Mouse (Mus musculus) adrenal gland, postnatal 14 days (tissue): ENCODE measurements around the gene Man2a1. TPM values are rescaled to one million over a fixed set of nuclear protein-coding genes. Genes with fewer than 3 reads are reported as not detected.

Experiments
- DNase-seq: peaks from one replicate; pipeline ENCODE4 v3.0.0; 2021; ENCODE audit warnings: mixed read lengths
- total RNA-seq: library from RNA; stranded (reverse); gene quantifications from 2 replicates; pipeline ENCODE4 v1.2.3, GENCODE M21; 2021

Man2a1 gene
- total RNA-seq, 1 experiment from 2014 or later, result 150 TPM

GRCm38 (mm10) chr17:64703649-64704230, 103.2 kb downstream of the Man2a1 start:
- no peak for DNase-seq

GRCm38 (mm10) chr17:64707529-64707928, 107.0 kb downstream of the Man2a1 start:
- no peak for DNase-seq

GRCm38 (mm10) chr17:64716318-64716717, 115.8 kb downstream of the Man2a1 start:
- peak; percentile 45 for DNase-seq

GRCm38 (mm10) chr17:64719760-64720159, 119.2 kb downstream of the Man2a1 start:
- no peak for DNase-seq

GRCm38 (mm10) chr17:64721112-64721511, 120.6 kb downstream of the Man2a1 start:
- DNase-seq, result no peak

- no peak for DNase-seq
Measured at GRCm38 (mm10) chr17:64723162-64723561, 122.6 kb downstream of the Man2a1 start.

- no peak for DNase-seq
Measured at GRCm38 (mm10) chr17:64725214-64725613, 124.7 kb downstream of the Man2a1 start.

- no peak for DNase-seq
Measured at GRCm38 (mm10) chr17:64726032-64726431, 125.5 kb downstream of the Man2a1 start.

- DNase-seq, result no peak
Measured at GRCm38 (mm10) chr17:64735492-64735891, 135.0 kb downstream of the Man2a1 start.

GRCm38 (mm10) chr17:64737918-64738317, 137.4 kb downstream of the Man2a1 start:
- no peak for DNase-seq

- DNase-seq, result no peak
Measured at GRCm38 (mm10) chr17:64739129-64739528, 138.6 kb downstream of the Man2a1 start.

GRCm38 (mm10) chr17:64742715-64743605, 142.4 kb downstream of the Man2a1 start:
- no peak for DNase-seq

- DNase-seq, result peak; percentile 38
Measured at GRCm38 (mm10) chr17:64743606-64744300, 143.2 kb downstream of the Man2a1 start.

- no peak for DNase-seq
Measured at GRCm38 (mm10) chr17:64746637-64747225, 146.2 kb downstream of the Man2a1 start.

- DNase-seq, result no peak
Measured at GRCm38 (mm10) chr17:64747461-64747860, 146.9 kb downstream of the Man2a1 start.

GRCm38 (mm10) chr17:64748131-64748530, 147.6 kb downstream of the Man2a1 start:
- no peak for DNase-seq

GRCm38 (mm10) chr17:64749146-64749545, 148.6 kb downstream of the Man2a1 start:
- no peak for DNase-seq

- DNase-seq, result peak; percentile 16
Measured at GRCm38 (mm10) chr17:64751249-64751648, 150.7 kb downstream of the Man2a1 start.

- DNase-seq, result peak; percentile 19
Measured at GRCm38 (mm10) chr17:64752126-64753019, 151.8 kb downstream of the Man2a1 start.

GRCm38 (mm10) chr17:64753507-64753906, 153.0 kb downstream of the Man2a1 start:
- no peak for DNase-seq

- no peak for DNase-seq
Measured at GRCm38 (mm10) chr17:64754142-64754863, 153.8 kb downstream of the Man2a1 start.
